Mouse (Mus musculus) R1 (cell line): ENCODE measurements around the gene Fbxo28.

Source experiments
- DNase-seq: peaks from one replicate; pipeline ENCODE4 v3.0.0-alpha.2; 2018; ENCODE audit warnings: low read depth, low spot score

Gene Fbxo28

DNA sequence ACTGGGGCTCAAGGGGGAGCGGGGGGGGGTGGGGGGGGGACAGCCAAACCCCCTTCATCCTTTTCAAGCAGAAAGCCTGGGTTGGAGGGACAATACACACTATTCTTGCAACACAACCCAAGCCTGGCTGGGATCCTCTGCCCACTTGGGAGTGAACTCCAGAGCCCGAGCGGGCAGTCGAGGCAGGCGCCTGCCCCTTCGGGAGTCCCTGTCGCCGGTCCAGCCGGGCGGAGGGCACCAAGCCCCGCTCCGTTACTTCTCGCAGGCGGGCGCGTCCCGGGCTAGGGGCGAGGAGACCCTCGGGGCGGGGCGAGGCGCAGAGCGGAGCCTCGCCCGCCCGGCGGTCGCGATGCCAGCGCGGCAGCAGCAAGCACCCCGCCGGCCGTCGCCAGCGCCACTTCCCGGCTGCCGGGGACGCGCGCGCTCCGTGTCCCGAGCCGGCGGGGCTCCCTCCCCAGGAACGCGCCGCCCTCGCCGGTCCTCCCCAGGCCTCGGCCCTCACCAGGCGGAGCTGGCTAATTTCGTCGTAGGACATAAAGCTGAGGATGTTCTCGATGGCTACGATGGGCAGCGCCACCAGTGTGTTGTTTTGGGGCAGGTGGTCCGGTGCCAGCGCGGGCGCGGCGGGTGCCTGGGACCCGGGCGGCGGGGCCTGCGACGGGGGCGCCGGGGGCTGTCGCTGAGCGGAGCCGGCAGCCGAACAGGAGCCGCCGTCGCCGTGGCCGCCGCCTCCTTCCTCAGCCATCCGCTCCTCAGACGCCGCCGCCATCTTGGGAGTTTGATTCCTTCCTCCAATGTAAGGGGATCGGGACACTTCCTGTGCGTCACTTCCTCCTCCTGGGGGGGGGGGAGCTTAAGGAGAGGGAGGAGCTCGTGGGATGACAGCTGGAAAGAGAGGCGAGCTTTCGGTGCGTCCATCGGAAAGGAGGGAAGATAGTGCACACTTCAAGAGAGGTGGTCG is at the start of gene Fbxo28:
TSS of gene Fbxo28 (minus strand) at position 809 of the 961 bp plus-strand sequence.
- peak; percentile 95 for DNase-seq

DNA sequence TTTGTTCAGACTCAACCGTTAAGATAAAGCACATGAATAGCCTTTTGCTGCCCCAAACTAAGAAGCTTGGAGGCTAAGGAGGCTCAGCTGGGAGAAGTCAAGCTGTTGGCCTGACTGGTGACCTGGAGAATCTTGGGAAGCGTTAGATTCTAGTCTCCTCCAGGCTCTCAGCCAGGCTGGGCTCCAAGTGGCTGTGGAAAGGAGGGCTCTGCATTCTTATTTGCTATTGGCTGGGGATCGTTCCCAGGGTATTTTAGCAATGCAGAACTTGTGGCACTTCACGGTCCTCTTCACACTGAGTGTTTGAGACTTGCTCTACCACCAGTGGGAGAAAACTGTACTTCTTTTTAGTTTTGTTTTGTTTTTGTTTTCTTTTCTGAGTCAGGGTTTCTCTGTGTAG is 47.3 kb upstream of the Fbxo28 start:
- DNase-seq: peak; percentile 10

DNA sequence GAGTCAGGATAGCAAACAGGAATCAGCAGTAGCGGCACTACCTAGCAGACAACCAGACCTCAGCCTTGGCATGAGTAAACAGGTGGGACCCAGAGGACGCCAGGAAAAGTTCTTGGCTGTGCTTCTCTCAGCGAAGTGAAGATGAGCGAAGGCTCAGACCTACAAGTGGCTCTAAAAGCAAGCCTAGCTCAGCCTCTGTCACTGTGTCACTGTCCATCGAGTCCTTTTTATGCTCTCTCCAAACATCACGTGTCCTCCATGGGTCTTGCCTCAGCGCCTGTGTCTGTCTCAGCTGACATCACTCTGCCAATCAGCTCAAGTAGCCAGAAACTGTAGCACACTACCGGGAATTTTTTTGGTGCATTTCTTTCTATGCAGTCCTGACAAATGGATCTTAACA is 45.0 kb upstream of the Fbxo28 start:
- no peak for DNase-seq

DNA sequence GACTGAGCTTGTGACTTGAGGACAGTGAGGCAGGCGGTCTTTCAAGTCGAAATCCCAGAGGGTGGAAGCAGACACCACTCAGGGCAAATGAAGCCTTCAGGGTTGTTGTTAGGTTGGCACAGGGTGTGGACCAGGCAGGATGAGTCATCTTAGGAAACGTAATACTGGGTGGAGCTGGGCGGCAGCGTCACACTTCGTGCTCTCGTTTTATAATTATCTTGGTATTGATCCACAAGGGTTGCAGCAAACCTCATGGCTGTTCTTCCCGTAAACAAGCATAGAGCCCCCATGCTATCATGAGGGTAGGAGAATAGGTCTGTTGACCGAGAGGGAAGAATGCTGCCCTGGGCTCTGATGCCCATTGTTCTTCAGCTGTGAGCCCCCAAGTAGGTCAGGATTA is 41.7 kb upstream of the Fbxo28 start:
- DNase-seq: no peak

DNA sequence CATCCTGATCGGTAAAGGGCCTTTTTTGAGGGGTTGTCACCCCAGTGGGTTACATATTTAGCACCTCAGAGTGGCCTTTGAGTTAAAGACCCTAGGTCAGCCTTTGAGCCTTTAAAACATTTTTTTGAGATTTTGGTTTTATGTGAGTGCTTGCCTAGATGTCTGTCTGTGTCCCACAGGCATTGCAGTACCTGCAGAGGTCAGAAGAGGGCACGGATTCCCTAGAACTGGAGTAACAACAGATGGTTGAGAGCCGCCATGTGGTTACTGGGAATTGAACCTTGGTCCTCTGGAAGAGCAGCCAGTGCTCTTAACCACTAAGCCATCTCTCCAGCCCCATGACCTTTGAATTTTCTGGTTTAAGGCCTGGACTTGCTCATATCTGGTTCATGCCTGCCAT is 39.9 kb upstream of the Fbxo28 start:
- peak; percentile 79 for DNase-seq

DNA sequence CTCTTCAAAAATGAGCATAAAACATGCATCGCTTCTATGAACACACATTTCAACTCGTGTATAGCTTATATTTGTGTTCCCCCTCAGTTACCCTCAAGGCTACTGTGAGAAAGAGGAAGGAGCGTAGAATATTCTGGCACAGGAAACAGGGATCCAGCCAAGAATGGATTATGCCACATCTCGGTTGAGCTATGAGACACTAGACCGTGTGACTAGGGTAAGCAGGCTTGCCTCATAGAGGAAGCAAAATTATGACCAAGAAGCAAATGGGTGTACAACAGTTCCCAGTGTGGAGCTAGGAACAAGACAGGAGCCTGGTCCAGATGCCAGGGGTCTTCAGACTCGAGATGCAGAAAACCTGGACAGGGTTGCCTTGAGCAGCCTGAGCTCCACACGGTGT is 39.3 kb upstream of the Fbxo28 start:
- DNase-seq: no peak

DNA sequence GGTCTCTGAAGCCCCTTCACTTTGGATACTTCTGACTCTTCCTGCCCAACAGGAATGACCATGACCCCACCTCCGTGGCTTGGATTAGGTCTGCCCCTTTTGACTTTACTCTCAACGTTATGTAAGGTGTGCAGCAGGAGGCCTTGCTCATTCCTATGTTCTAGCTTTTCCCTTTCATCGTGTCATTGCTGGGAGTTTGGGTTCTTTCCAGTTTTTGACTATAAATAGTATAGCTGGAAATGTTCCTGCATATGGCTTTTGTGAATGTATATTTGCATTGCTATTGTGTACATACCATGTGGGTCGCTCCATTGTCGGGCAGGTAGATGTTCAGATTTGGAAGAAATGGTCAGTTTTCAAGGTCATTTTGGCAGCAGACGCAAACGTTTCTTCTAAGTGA is 37.4 kb upstream of the Fbxo28 start:
- no peak for DNase-seq

DNA sequence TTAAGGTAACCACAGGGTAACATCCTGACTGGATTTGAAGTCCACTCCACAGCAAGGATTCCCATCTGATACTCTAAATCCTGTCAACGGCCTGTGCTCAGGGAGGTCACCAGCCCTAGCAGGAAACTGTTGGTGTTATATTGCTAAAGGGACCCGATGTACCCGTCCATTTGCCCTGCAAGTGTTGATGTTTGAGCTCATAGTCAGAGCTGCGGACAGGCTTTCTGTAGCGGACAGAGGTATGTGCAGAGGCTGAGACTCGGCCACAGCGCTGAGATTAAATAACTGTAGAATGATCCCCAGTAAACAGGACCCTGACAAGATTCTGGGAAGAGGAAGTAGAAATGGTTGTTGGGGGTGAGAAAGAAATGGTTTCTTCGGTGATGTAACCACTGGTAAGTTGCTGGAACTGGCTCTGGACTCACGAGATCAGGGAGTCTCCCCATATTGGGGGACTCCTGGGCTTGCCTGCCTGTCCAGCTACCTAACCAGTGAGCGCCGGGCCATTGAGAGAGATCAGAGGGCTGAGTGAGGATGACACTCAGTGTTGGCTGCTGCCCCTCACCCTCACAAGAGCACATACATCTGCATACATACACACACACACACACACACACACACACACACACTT is 36.9 kb upstream of the Fbxo28 start:
- no peak for DNase-seq

DNA sequence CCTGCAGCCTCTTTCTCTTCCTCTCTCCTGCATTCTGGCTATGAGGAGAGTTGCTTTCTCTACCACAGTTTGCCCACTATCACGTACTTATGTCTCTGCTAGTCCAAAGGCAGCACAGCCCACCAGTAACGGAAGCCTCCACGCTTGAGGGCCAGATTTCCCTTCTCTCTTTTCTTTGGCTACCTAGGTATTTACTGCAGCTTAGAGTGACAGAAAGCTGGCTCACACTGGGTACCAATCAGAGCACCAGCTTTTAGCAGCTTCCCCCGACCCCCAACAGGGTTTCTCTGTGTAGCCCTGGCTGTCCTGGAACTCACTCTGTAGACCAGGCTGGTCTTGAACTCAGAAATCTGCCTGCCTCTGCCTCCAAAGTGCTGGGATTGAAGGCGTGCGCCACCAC is 36.1 kb upstream of the Fbxo28 start:
- no peak for DNase-seq

DNA sequence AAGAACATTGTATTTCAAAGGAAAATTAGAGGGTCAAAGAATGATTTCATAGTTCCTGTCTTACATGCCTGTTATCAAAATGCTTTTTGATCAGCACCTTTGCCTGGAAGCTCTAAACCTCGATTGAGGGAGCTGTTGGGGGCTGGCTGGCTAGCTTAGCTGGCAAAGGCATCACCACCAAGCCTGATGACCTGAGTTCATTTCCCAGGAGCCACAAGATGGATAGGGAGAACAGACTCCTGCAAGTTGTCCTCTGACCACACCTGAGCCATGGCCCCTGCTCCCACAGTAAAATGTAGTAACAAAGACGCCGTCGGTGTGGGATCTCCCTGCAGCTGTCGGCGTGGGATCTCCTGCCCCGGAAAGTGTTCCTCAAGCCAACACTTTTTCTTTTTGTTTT is 35.4 kb upstream of the Fbxo28 start:
- no peak for DNase-seq

DNA sequence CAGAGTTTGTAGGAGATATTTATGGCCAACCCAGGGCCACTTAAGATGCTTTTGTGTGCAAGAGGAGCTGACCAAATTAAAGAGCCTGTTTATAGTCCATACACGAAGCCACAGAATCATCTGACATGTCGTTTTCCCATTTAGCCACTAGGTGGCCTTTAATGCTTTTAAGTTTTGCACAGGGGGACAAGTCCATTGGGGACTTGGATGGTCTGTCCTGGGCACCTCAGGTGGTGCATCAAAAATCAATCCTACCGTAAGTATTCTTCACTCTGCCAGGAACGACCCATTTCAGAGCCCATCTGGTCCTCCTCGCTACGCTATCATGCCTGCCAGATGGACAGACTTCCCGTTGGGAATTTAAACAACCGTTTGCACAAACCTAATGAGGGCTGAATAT is 34.8 kb upstream of the Fbxo28 start:
- peak; percentile 75 for DNase-seq

DNA sequence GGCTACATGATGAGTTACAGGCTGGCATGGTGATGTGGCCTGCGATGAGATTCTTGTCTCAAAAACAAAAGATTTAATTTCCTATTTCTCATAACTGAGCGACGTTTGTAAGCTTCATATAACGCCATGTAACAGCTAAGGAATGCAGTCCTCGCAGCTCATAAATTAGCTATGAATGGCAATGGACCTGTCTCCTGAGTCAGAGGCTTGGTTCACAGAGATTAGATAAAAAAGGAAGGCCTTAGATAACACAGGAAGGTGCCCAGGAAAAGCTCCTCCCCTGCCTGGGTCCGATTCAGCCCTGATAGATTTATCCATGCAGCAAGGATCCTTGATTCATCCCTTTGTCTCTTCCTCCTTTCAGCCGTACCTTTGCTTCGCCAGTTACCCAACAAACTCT is 30.5 kb upstream of the Fbxo28 start:
- no peak for DNase-seq

DNA sequence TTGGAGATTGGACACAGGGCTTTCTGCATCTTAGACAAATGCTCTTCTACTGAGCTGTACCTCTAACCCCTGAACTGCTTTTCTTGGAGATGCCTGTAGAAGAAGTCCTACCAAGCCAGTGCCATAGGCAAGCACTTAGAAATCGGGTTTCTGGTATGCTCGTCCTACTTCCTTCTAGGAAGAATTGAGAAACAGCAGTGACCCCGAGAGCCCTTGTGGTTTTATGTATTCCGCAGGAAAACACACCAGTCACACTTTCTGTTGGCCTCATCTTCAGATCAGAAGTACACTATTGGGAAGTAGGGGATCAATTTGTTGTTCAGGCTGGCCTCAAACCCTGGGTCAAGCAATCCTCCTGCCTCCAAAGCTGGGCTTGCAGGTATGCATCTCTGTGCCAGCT is 28.0 kb upstream of the Fbxo28 start:
- no peak for DNase-seq

DNA sequence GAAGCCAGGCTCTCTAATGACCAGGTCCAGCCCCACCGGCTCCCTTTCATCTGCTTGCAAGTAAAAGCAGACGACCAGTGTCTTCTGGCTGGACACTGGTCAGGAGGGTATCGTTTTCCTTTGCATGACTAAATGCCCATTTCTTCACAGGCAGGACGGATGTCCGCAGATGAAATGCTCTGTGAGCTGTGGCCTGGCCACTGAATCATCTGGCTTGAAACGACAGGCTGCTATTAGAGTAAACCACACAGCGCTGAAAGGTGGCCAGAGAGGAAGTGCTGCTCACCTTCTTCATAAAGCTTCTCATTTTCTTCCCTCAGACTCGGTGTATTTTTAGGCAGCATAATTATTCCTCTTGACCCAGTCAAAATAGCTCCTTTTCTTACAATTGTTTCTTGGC is 27.4 kb upstream of the Fbxo28 start:
- no peak for DNase-seq

DNA sequence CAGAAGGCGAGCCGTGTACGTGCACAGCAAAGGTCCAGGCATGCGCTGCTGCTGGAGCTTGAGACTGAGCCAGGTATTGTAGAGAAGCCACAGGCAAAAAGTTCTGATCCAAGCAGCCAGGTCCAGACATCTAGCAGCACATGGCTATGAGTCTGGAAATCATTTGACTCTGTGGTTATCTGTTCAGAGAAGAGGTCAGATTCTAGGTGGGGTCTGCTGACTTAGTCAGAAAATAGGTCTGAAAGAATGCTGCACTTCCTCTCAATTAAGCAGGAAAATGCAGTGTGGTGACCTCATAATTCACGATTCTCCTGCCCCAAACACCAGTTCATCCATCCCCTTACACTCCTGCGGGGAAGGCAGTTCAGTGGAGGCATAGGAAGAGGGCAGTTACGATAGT is 26.9 kb upstream of the Fbxo28 start:
- DNase-seq: no peak

DNA sequence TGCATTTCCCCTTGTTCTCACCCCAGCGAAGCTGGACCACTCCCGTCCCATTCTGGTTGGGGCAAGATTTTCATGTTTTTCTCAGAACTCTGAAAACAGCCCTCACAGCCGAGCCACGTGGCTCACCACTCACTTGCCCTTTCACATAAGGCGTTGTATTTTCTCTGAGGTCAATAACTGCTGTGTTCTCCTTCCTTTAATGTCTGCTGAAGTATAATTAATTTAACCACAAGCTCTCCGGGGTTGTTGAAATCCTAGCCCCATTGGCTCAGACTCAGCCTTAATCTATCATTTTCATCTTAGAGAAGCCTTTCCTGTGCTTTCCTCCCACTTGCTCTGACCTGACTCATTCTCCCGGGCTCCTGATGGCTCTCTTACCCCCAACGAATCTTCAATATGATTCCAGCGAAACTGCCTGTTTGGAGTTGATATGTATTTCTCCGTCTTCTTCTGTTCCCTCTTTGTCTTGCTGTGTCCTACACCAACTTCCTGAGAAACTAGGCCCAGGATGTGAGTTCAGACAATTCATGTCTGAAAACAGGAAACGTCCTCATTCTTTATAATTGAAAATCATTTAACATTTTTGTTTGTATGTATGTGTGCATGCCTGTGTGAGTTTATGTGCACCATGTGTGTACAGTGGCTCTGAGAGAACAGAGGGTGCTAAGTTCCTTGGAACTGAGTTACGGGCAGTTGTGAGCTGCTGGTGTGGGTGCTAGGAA is 22.4 kb upstream of the Fbxo28 start:
- no peak for DNase-seq

DNA sequence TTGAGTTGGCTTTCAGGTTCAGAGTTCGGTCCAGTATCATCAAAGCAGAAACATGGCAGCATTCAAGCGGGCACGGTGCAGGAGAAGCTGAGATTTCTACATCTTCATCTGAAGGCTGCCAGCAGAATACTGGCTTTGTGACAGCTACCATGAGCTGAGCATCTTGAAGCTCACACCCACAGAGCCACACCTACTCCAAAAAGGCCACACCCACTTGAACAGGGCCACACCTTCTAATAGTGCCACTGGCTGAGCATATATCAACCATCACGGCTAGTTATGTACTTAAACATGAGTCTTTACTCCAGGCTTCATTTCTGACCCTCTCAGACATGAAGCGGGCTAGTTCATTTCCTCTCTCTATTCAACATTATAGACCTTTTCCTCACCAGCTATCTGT is 21.3 kb upstream of the Fbxo28 start:
- peak; percentile 23 for DNase-seq

DNA sequence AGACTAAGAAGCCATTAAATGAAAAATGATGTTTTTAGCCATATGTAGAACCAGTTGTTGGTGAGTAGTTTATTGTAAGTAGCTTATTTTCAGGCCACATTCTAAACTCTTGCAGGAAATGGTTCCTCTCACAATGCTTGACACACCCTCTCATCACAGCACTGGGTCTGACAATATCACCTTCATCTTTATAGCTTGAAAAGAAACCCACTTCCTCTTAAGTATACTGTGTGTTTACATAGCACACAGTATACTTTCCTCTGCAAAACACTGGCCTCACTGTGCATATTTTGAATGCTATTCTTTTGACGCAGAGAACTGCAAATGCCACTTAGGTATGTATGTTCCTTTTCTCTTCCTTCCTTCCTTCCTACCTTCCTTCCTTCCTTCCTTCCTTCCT is 16.7 kb upstream of the Fbxo28 start:
- no peak for DNase-seq

DNA sequence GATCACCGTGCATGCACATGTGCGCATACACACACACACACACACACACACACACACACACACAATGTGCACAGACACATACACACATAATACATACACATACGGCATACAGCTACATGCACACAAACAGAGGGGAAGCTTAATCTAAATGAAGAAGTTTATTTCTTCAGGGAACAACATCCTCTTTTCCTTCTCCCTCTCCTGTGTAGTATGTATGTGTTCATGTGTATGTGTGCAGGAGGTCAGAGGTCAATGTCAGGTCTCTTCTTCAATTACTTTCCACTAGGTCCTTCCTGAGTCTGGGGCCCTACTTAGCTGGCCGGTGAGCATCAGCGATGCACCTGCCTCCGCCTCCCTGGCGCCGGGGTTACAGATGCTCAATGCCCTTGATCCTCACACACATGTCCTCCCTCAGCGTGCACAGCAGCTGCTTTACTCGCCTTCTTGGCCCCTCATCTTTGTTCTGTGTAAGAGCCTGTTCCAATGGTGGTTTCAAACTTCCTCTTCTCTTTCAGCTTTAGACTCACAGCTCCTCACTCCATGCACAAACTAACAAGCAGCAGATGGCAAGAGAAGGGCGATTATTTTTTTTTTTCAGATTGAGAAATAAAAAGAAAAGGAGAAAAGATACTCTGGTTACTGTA is 13.2 kb upstream of the Fbxo28 start:
- DNase-seq: no peak

DNA sequence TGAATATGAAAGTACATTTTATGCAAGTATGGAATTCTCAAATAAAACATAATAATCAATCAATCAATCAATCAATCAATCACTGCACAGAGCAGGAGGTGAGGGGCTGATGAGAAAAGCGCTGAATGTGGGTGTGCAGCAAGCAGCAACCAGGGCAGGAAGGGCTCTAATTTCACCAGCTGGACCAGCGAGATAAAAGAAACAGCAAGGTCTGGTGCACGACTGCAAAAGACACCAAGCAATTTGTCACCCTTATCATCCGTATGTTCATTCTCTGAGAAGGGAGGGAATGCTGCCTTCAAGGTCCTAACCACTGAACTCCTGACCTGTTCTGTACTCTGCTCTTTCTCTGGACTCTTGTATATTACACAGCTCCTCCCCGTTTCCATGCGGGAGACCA is 8.1 kb upstream of the Fbxo28 start:
- peak; percentile 35 for DNase-seq

DNA sequence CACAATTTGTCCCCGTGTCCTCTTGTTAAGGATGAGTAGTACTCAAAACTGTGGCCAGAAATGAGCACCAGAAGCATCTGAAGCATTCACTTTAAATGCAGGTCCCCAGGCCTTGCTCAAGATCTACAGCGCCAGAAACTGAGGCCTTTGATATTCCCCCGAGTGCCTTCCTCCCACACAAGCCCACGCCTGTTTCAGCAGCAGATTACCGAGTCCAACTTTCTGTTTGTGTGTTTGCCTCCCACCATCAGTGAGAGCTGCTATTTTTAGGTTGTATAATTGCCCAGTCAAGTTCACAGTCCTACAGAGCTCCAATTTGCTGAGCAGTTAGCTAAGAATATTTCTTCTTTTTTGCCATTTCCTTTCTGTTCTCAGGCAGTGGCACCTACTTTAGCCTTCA is 5.1 kb upstream of the Fbxo28 start:
- no peak for DNase-seq

DNA sequence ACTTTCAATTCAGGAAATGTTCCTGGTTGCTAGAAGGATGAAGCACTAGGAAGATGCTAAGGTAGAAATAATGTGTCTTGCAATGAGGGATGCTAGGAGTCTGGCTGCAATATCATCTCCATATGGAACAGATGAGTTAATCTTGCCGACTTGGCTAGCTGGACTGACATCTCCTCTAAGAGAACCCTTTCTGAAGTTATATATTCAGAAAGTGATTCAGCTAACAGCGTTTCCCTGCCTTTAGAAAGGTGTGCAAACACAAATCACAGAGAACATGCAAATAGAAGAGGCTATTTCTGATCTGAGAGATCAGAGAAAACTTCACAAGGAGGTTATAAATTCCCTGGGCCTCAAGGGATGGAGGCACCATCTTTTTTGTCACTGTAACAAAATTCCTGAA is 4.4 kb upstream of the Fbxo28 start:
- no peak for DNase-seq
